Mouse (Mus musculus) ES-CJ7 (cell line): ENCODE data around the gene Prok1.

Source experiments
- DNase-seq: peaks from one replicate; pipeline ENCODE4 v3.0.0; 2011; ENCODE audit warnings: low read depth, low spot score

The Prok1 gene

DNA sequence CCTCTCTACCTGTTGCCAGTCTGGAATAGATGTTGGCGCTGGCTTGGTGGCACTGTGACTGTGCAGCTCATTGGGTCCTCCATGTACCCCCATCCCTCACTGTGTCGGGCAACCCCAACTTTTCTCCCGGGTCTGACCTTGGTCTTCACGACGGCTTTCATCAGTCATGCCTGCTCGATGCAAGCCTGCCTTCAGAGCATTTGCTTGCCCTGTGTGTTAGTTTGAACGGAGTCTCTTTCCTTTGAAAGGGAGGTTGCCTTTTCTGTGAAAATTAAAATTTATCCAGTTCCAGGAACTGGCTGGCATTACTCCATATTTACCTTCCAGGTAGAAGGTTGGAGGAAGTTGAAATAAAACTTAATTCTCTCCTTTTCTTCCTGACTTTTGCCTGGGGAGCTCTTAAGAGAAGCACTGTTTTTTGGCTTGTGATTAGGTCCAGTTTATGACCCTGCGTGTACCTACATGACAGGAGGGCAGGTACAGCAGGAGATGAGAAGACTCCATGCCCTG lies 981 bp downstream of the Prok1 start:
- DNase-seq: no peak

DNA sequence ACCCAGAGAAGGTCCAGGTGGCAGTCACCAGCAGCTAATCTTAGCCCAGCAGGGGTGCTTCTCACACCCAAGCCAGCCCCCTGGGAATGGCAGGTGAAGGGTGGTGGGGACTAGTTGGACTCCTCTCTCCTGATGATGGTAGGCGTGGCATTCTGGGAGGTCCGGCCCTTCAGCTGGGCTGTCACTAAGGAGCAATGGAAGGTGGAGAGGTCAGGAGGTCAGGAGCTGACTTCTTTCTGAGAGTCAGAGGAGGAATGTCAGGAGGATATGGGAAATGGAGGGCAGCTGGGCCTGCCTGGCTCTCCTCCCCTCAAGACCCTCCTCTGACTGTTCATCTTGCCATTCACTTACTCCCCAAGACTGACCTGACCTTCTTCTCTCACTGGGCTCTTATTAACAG lies 1.5 kb downstream of the Prok1 start:
- DNase-seq: no peak

- no peak for DNase-seq
These were observed 5.6 kb downstream of the Prok1 start for GRCm38 (mm10) chr3:107233945-107234344.

DNA sequence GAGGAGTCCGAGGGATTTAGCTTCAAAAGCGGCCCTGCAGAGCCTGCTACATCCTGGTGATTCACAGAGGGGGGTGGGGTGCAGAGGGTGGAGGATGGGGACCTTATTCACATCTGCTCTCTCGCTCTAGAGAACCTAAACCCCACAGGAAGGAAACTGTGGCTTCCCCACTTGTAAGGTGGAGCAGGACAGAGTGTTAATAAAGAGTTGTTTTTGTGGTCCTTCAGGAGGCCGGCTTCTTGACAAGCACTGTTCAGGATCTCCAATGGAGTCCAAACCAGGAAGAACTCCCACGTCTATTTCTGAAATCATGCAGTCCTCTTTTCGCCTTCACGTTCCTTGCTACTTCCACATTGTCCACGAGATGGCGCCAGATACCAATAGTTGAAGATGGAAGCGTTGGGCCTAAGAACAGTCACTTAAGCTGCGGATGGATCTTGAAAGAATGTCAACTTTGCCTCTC lies 6.1 kb downstream of the Prok1 start:
- DNase-seq: peak; percentile 78

DNA sequence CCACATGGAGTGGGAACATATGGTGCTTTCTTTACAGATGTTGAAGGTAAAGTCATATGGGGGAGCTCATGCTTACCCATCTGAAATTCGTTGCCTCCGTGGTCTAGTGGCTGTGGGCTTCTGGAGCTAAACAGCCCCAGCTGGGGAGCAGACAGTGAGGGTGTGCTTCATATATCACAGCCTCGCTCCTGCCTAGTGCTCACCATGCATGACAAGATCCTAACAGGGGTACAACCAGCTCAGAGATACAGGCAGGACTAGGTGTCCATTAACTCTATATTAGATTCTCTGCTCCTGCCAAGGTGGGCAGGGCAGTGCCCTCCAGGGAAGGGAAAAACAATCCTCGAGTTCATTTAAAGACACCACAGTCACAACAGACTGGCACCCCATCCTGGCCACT lies 8.3 kb downstream of the Prok1 start:
- DNase-seq: no peak

DNA sequence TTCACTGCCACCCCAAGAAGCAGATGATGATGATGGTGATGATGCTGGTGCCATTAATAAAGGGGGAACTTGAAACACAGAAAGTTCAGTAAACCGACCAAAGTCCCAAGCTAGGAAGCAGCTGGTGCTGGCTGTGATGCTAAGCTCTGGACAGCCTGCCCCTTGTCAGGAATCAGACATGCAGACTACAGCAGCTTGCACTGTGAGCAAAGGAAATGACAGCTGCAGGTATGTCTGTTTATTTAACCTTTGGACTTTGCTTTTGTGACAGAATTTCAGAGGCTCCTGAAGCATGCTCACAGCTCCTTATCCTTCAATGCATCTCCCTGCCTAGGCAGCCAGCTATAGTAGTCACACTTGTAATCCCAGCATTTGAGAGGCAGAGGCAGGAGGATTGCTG lies 9.0 kb downstream of the Prok1 start, which contains the start of gene A630076J17Rik:
TSS of gene A630076J17Rik (plus strand) at position 88 of the 400 bp plus-strand sequence.
- no peak for DNase-seq

GRCm38 (mm10) chr3:107229822-107230221 lies 9.7 kb downstream of the Prok1 start:
- no peak for DNase-seq

DNA sequence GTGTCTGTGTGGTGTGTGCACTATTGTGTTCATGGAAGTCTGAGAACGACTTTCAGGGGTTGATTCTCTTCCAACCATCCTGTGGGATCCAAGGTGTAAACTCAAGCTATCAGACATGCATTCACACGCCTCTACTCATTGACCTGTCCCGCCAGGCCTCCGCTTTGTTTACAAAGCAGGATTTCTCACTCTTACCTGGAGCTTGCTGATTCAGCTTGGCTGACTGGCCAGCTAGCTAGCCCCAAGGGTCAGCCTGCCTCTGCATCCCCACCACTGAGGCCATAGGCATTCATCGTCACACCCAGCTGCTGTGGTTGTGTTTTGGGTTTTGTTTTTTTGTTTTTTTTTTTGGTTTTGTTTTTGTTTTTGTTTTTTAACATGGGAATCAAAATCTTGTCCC lies 10.3 kb downstream of the Prok1 start:
- no peak for DNase-seq

GRCm38 (mm10) chr3:107225820-107226219 lies 13.7 kb downstream of the Prok1 start:
- no peak for DNase-seq

GRCm38 (mm10) chr3:107223230-107223629 lies 16.3 kb downstream of the Prok1 start:
- DNase-seq: no peak

DNA sequence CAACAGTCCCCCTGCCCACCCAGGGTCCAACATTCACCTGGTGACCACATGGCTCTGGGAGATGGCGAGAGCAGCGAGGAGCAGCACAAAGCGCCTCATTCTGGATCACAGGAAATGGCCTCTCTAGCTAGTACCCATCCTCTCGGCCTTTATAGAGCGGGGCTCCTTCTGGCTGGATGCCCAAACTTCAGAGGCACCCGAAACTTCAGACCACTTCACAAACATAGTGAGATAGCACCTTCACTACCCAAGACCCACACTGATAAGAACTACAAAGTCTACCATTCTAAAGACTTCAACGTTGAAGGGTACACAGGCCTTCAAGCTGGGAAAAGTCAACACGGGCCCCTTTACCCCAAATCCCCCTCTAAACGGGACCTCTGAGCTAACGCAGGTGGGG lies 17.9 kb downstream of the Prok1 start, which contains the start of gene Cym:
TSS of gene Cym (minus strand) at position 125 of the 400 bp plus-strand sequence.
- no peak for DNase-seq

DNA sequence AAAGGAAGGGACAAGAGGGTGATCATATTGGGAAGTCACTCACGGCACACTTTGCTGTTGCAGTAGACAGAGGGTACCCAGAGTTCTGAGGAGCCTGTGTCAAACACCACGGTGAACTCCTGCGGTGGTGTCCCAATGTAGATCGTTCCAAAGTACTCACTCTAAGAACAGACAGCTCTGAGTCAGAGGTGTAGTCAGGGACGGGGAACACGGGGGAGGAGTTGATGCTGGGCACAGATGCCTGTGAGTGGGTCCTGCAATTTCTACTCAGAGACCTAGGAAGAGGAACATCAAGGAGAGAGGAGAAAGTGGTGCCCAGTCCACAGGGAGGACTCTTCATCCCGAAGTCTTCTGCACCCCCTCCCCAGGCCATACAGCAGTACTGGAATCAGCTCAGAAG lies 20.9 kb downstream of the Prok1 start:
- DNase-seq: no peak

- no peak for DNase-seq
These were observed 22.4 kb downstream of the Prok1 start for GRCm38 (mm10) chr3:107217101-107217480.

GRCm38 (mm10) chr3:107216400-107217100 lies 23.0 kb downstream of the Prok1 start:
- DNase-seq: no peak

- DNase-seq: no peak
These were observed 24.9 kb downstream of the Prok1 start for GRCm38 (mm10) chr3:107214606-107215005.

GRCm38 (mm10) chr3:107207625-107208253 lies 31.8 kb downstream of the Prok1 start:
- no peak for DNase-seq

DNA sequence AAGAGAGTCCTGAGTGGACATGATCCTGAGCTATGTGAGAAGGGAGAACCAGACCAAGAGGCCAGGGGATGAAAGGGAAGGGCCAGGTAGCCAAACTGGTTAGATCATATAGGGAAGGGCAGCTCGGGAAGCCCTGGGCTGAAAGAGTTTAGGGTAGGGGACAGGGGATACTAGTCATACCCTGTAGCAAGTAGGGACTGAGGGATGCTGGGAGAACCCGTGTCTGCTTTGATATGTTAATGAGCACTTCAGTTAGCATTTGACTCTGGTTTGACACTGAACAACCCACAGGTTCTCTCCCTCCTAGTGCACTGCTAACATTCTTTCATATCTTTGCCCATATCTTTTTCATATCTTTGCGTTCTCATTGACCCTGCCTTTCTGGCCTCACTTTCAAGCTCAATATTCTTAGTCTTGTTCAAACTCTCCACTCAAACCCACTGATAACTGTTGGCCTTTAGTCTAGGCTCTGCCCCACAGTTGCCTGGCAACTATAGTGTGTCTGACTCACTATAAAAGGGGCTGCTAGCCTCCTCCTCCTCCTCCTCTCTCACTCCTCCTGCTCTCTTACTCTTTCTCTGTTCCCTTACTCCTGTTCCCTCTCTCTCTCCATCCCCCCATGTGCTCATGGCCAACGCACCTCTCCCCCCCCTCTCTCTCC lies 32.9 kb downstream of the Prok1 start:
- peak; percentile 24 for DNase-seq

DNA sequence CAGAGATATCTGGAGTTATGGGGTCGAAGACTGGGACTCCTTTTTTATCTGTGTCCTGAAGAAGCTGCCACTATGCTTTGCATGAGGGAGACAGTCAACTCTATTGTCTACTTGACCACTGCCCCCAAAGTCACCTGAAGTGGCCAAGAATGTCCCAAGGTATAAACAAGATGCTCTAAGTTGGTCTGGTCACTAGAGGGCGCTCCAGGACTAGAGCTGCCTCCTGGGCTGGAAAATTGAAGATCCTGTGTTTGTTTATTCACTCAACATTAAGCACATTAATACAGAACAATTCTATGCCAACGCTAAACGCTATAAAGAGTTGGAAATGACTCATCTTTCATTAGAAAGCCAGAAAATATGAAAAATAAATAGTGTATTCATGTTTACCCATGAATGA lies 33.5 kb downstream of the Prok1 start:
- DNase-seq: peak; percentile 51

DNA sequence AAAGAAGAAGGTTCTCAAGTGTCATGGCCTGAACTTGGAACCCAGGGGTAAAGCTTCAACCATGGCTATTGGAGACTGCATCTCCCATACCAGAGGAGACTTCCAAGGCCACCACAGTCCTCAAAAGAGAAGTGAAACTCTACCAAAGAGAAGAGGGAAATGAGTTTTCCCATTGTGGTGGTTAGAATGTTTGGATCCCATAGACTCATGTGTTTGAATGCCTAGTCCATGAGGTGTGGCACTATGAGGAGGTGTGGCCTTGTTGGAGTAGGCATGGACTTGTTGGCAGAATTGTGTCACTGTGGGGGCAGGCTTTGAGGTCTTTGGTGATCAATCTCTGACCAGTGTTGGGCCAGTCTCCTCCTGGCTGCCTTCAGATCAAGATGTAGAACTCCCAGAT lies 34.3 kb downstream of the Prok1 start:
- no peak for DNase-seq

DNA sequence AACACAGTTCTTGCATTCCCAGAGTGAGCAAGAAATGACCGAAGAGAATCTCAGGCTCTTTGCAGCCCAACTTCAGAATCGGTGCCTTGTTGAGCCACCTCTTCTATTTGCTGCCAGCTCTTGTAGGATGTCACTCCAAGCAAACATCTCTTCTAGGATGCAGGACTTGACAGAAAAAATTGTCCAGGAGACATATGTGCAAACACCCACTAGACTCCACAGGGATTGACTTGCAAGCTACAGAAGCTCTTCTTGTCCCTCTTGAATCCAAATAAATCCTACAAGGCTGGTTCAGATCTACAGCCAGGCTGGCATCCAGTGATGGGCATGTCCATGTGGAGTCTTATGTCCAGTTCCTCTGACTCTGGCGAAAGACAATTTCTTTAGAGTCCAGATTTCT lies 35.1 kb downstream of the Prok1 start:
- no peak for DNase-seq

DNA sequence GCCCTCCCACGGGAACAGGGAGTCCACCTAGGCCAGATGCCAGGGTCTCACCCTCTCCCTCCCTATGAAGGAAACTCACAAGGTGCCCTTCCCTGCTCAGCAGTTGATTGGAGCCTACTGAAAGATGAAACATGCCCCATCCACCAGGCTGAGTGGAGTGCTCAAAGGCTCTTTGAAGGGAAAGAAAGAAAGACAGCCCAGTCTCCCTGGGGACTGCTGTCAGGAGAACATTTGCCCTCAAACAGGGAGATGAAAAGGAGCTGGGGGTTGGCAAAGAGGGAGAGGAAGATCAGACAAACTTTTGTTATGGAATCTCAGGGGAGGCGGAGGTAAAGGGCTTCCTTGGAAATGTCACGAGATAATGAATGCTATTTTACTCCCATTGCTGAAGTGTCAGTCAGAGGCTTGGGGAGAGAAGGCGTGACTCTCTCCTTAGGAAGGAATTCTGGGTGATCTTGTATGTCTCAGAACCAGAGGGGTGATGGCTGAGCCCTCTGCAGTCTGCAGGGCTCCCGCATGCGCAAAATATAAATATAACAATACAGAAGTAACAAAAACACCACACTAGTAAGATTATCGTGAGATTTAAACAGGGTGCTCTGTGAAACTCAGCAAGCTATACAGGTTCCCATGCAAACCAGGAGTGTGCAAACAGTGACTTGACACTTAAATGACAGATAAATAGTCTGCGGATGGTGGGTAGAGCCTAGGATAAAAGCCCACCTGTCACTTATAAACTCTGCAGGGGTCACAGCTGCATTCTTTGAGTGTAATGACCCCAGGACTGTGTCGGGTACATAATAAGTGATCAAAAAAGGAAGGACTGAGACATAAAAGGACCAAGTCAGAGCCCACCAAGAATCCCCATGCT lies 38.0 kb downstream of the Prok1 start:
- DNase-seq: no peak
